Mouse (Mus musculus): ENCODE measurements around the gene Scamp1. TPM values are rescaled to one million over a fixed set of nuclear protein-coding genes. Genes with fewer than 3 reads are reported as not detected.

Scamp1 gene
- 119 and 133 TPM in 2 replicates for polyA plus RNA-seq (2021; fragmentation: Nextera tagmentation)
- long read RNA-seq, experiment 1, full-length matches to known transcripts: 1,117 of 1,299 reads
- long read RNA-seq, experiment 1, partial matches to known transcripts: 47 of 1,299 reads
- long read RNA-seq, experiment 1, other reads (novel, unspliced or antisense): 135 of 1,299 reads
- long read RNA-seq, experiment 2, full-length matches to known transcripts: 150 of 231 reads
- long read RNA-seq, experiment 2, partial matches to known transcripts: 13 of 231 reads
- long read RNA-seq, experiment 2, other reads (novel, unspliced or antisense): 68 of 231 reads

DNA sequence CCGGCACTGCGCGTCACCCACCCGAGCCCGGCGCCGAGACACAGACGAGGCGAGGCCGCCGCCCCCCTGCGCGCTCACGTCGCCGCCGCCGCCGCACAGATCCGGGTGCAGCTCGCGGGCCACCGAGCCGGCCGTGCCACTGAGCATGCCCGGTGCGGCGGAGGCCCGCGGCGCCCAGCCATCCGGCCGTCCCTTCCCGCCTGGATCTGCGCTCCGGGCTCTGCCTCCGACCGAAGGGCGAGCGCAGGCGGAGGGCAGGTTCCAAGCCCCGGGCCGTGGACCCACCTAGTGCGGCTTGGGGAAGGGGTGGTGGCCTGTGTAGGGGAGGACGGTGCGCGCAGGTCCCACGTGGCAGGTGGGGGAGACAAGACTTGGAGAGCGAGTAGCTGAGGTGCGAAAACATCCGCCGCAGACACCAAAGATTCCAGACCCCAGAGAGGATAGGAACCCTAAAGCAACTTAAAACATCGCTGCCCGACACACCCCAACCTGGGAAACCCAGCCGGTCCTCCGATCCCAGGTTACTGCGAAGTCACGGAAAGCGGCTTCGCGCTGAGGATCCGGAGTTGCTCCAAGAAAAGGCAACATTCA lies at the start of gene Scamp1:
Gene Scamp1, minus strand, starts transcription at position 577 of the 591 bp plus-strand sequence.

Other genes starting within 250 kb of the Scamp1 start
- gene Lhfpl2, start 228.1 kb downstream of the Scamp1 start, polyA plus RNA-seq (2021; fragmentation: Nextera tagmentation): 4.8 and 6.8 TPM in 2 replicates
- 22.0 and 23.1 TPM in 2 replicates for gene Ap3b1, start 73.1 kb upstream of the Scamp1 start, polyA plus RNA-seq (2021; fragmentation: Nextera tagmentation)

Data from left cerebral cortex, adult 6 months (tissue).